Mouse (Mus musculus) kidney, adult 2 months (tissue): ENCODE results near the gene Slamf8.

Experiments used
- CTCF ChIP-seq: fragments of 200-500 bp; conservative IDR thresholded peaks from 2 replicates; pipeline ENCODE4 v1.5.1; 2011; ENCODE audit warnings: low read depth, mild to moderate bottlenecking, control low read depth, low read length, moderate library complexity, mixed read lengths; ENCODE audit not compliant: insufficient read depth, insufficient read length
- POLR2A ChIP-seq: fragments of 200-500 bp; IDR thresholded peaks from one replicate; pipeline ENCODE4 v1.6.1; 2011; ENCODE audit warnings: low read depth, low read length, control low read depth

DNA sequence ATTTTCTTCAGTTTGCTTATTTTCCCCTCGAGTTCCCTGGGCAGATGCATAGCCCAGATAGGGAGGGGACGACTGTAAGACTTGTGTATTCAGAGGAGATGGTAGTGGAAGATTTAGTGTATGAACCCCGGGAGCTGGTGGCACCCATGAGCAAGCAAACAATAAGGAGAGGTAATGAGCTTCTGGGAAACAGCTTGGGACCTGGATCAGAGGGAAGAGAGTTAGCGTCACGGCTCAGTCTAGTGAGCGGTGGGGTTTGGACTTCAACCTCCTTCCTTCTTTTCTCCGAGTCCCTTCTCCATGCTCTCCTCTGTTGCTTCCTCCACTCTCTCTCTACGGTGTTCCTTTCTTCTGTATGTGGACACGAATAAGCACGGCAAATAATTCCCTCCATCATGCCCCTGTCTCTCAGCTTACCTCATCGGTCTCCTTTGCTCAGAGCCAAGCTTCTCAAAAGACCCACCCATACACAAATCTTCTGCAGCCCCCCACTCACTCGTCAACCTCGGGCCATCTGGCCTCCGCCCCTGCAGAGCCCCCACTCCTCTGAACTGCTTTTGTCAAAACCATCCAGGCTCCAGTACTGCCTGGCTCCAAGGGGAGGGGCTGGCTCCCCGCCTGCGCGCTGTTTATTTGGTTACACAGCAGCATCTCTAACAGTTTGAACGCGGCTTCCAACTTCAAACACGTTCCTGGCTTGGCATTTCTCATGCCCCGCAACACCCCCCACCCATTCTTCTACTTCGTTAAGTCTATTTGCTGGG is 26.4 kb upstream of the Slamf8 start:
- TF ChIP-seq POLR2A (no peak), CTCF (no peak)
